Mouse (Mus musculus): Measurements from ENCODE around the gene Gsto1.

Gene Gsto1

GRCm38 (mm10) chr19:47853951-47854795, 597 bp upstream of the Gsto1 start:
- peak; percentile 83 for ATAC-seq (ENCODE audit: insufficient number of reproducible peaks, low FRiP score, low TSS enrichment)

GRCm38 (mm10) chr19:47857957-47858942, 3.5 kb downstream of the Gsto1 start:
- ATAC-seq (ENCODE audit: insufficient number of reproducible peaks, low FRiP score, low TSS enrichment) = no peak

GRCm38 (mm10) chr19:47859180-47859579, 4.4 kb downstream of the Gsto1 start:
- ATAC-seq (ENCODE audit: insufficient number of reproducible peaks, low FRiP score, low TSS enrichment) = no peak

GRCm38 (mm10) chr19:47862581-47862980, 7.8 kb downstream of the Gsto1 start:
- no peak for ATAC-seq (ENCODE audit: insufficient number of reproducible peaks, low FRiP score, low TSS enrichment)

GRCm38 (mm10) chr19:47864051-47864450, 9.3 kb downstream of the Gsto1 start:
- ATAC-seq (ENCODE audit: insufficient number of reproducible peaks, low FRiP score, low TSS enrichment) = no peak

GRCm38 (mm10) chr19:47864721-47865120, 10.0 kb downstream of the Gsto1 start:
- ATAC-seq (ENCODE audit: insufficient number of reproducible peaks, low FRiP score, low TSS enrichment) = no peak

- ATAC-seq (ENCODE audit: insufficient number of reproducible peaks, low FRiP score, low TSS enrichment) = peak; percentile 100
Measured at GRCm38 (mm10) chr19:47865353-47865947, 10.7 kb downstream of the Gsto1 start, which contains the start of gene Gsto2. Gene Gsto2 (plus strand): TSS chr19:47865534.

- ATAC-seq (ENCODE audit: insufficient number of reproducible peaks, low FRiP score, low TSS enrichment) = no peak
Measured at GRCm38 (mm10) chr19:47867628-47868175, 12.9 kb downstream of the Gsto1 start.

GRCm38 (mm10) chr19:47868951-47869350, 14.2 kb downstream of the Gsto1 start:
- ATAC-seq (ENCODE audit: insufficient number of reproducible peaks, low FRiP score, low TSS enrichment) = no peak

- no peak for ATAC-seq (ENCODE audit: insufficient number of reproducible peaks, low FRiP score, low TSS enrichment)
Measured at GRCm38 (mm10) chr19:47869516-47869915, 14.7 kb downstream of the Gsto1 start.

- no peak for ATAC-seq (ENCODE audit: insufficient number of reproducible peaks, low FRiP score, low TSS enrichment)
Measured at GRCm38 (mm10) chr19:47870102-47870666, 15.4 kb downstream of the Gsto1 start.

- no peak for ATAC-seq (ENCODE audit: insufficient number of reproducible peaks, low FRiP score, low TSS enrichment)
Measured at GRCm38 (mm10) chr19:47871515-47871914, 16.7 kb downstream of the Gsto1 start.

GRCm38 (mm10) chr19:47876252-47876651, 21.5 kb downstream of the Gsto1 start:
- no peak for ATAC-seq (ENCODE audit: insufficient number of reproducible peaks, low FRiP score, low TSS enrichment)

- ATAC-seq (ENCODE audit: insufficient number of reproducible peaks, low FRiP score, low TSS enrichment) = no peak
Measured at GRCm38 (mm10) chr19:47881538-47881937, 26.8 kb downstream of the Gsto1 start.

- ATAC-seq (ENCODE audit: insufficient number of reproducible peaks, low FRiP score, low TSS enrichment) = peak; percentile 66
Measured at GRCm38 (mm10) chr19:47882151-47882881, 27.5 kb downstream of the Gsto1 start.

GRCm38 (mm10) chr19:47882882-47883254, 28.1 kb downstream of the Gsto1 start:
- ATAC-seq (ENCODE audit: insufficient number of reproducible peaks, low FRiP score, low TSS enrichment) = no peak

GRCm38 (mm10) chr19:47884296-47885085, 29.7 kb downstream of the Gsto1 start:
- no peak for ATAC-seq (ENCODE audit: insufficient number of reproducible peaks, low FRiP score, low TSS enrichment)

- ATAC-seq (ENCODE audit: insufficient number of reproducible peaks, low FRiP score, low TSS enrichment) = no peak
Measured at GRCm38 (mm10) chr19:47885191-47885743, 30.5 kb downstream of the Gsto1 start.
